In genomic region chr2:24807036-24807435, GRCm38 (mm10) we compare ENCODE assay signal across 17 mouse cellular contexts. TPM values are rescaled to one million over a fixed set of nuclear protein-coding genes. Genes with fewer than 3 reads are reported as not detected.
A peak's percentile ranks its signal among the peaks of the same experiment; 100 is the strongest.
DNase-seq lines count a peak whose midpoint lies in the region; TF ChIP-seq lines count a peak whose summit lies in the region.
"Had no signal": no experiment of that assay in that cellular context is flagged by ENCODE, and none has a peak within 500 bp of the region (broad histone marks: within the 10 kb centered on the region; RNA-seq: fewer than 3 reads in every experiment).

No protein-coding gene starts in this region.

- intact Hi-C loops in left cerebral cortex, postnatal 14 days (cut with DNase I), result no loop called here
- intact Hi-C loops in left cerebral cortex, postnatal 4 days (cut with DNase I), result no loop called here
- intact Hi-C loops in left cerebral cortex, postnatal 36 days (cut with DNase I), result no loop called here

- 83% methylated on average over 3 of the region's 3 CpGs for WGBS in lung, adult 2 months

- peak; percentile 38 to 50 for DNase-seq in left cerebral cortex, postnatal 14 days (ENCODE audit: low spot score in 2 of 2)
- DNase-seq in left cerebral cortex, postnatal 4 days, result no peak
- peak; percentile 36 to 70 for DNase-seq in layer of hippocampus, adult 18-20 months (ENCODE audit: low spot score in 2 of 2)
- DNase-seq in left cerebral cortex, postnatal 36 days (ENCODE audit: low spot score in 2 of 2), result peak; percentile 18 to 31
- DNase-seq in lung, postnatal 14 days, result no peak
- DNase-seq in kidney, adult 11 months, result no peak
- DNase-seq in lung, adult 2 months, result no peak
- DNase-seq: adrenal gland, postnatal 36 days; embryo, embryonic 11 days; heart, adult 11 months; kidney, postnatal 4 days had no signal

- H3K4me3 ChIP-seq in lung, adult 2 months (replicated peaks; ENCODE audit: extremely low read depth, low read depth, low read length), result no peak overlapping the region
- H3K4me3 ChIP-seq: embryonic facial prominence, embryonic 15.5 days; limb, embryonic 10.5 days; liver, embryonic 12.5 days; lung, embryonic 15.5 days; midbrain, embryonic 15.5 days had no signal

- no peaks in the 10 kb centered on the region for H3K4me1 ChIP-seq in lung, adult 2 months (ENCODE audit: control insufficient read depth, insufficient read depth, low read length)
- H3K4me1 ChIP-seq: embryonic facial prominence, embryonic 15.5 days; limb, embryonic 10.5 days; lung, embryonic 15.5 days; midbrain, embryonic 15.5 days had no signal

- no peak for TF ChIP-seq POLR2A in lung, adult 2 months (IDR thresholded peaks at IDR 0.05; ENCODE audit: borderline replicate concordance, extremely low read depth, low read depth, low read length)

- no peak for TF ChIP-seq CTCF in lung, adult 2 months (IDR thresholded peaks at IDR 0.05; ENCODE audit: insufficient read depth, low read length)

RNA-seq across cellular contexts. Expression of gene Cacna1b, which starts 44.1 kb away (rescaled TPM):
- 100 to 1,000 TPM; 108 to 125 TPM for total RNA-seq in left cerebral cortex, postnatal 14 days (2021)
- total RNA-seq in left cerebral cortex, postnatal 4 days (2021), result 100 to 1,000 TPM; 113 to 119 TPM
- total RNA-seq in layer of hippocampus, adult 18-20 months (2021), result 10 to 100 TPM; 71.1 to 71.2 TPM
- total RNA-seq in left cerebral cortex, postnatal 36 days (2021), result 10 to 100 TPM; 85.5 to 96.2 TPM
- 2.9 and 3.8 TPM in 2 replicates for polyA plus RNA-seq in lung, adult 2 months (2012; rRNA removed)
- total RNA-seq: megakaryocyte, adult 5-6 weeks had no signal

Comparison
In these comparisons a context has a peak if more than half of its experiments do, and no peak if none do; other contexts are left out.
1. DNase-seq: peak in left cerebral cortex, postnatal 14 days (2 of 2), layer of hippocampus, adult 18-20 months (2 of 2) and left cerebral cortex, postnatal 36 days (2 of 2); none in left cerebral cortex, postnatal 4 days (single experiment), lung, postnatal 14 days (single experiment), kidney, adult 11 months (single experiment) and lung, adult 2 months (single experiment).